Mouse (Mus musculus) 3134 (cell line): ENCODE data around the gene Siglec1.

Experiments
- DNase-seq: peaks from one replicate; pipeline ENCODE4 v3.0.0-alpha.2; 2011; ENCODE audit warnings: low spot score; ENCODE audit not compliant: insufficient read length; ENCODE audit errors: extremely low read depth

The Siglec1 gene

GRCm38 (mm10) chr2:131025230-131025629 lies 61.3 kb downstream of the Siglec1 start:
- no peak for DNase-seq
